Mouse (Mus musculus) intestine, embryonic 15.5 days (tissue): ENCODE measurements around the gene Cuzd1. TPM values are rescaled to one million over a fixed set of nuclear protein-coding genes. Genes with fewer than 3 reads are reported as not detected.

Experiments
- ATAC-seq: fragments of 200-750 bp; cut with Nextera tagmentation; 2 replicates; pipeline ENCODE4 v1.8.0; 2017; ENCODE audit warnings: moderate TSS enrichment, moderate library complexity
- H3K27ac ChIP-seq: fragments of 300-500 bp; sonication (generic); 2 replicates; pipeline ENCODE4 v1.5.1; 2015; ENCODE audit warnings: mild to moderate bottlenecking, inconsistent platforms
- H3K27me3 ChIP-seq: fragments of 300-500 bp; sonication (generic); replicated peaks from 2 replicates; pipeline ENCODE4 v1.6.1; 2015; ENCODE audit warnings: inconsistent platforms
- H3K36me3 ChIP-seq: fragments of 300-500 bp; sonication (generic); 2 replicates; pipeline ENCODE4 v1.6.1; 2015; ENCODE audit warnings: inconsistent platforms
- H3K4me1 ChIP-seq: fragments of 300-500 bp; sonication (generic); replicated peaks from 2 replicates; pipeline ENCODE4 v1.6.1; 2015; ENCODE audit warnings: inconsistent platforms
- H3K4me2 ChIP-seq: fragments of 300-500 bp; sonication (generic); replicated peaks from 2 replicates; pipeline ENCODE4 v1.6.1; 2015; ENCODE audit warnings: mild to moderate bottlenecking, inconsistent platforms
- H3K4me3 ChIP-seq: fragments of 300-500 bp; sonication (generic); replicated peaks from 2 replicates; pipeline ENCODE4 v1.5.1; 2015; ENCODE audit warnings: inconsistent platforms
- H3K9ac ChIP-seq: fragments of 300-500 bp; sonication (generic); 2 replicates; pipeline ENCODE4 v1.6.1; 2015; ENCODE audit warnings: inconsistent platforms
- H3K9me3 ChIP-seq: fragments of 300-500 bp; sonication (generic); 2 replicates; pipeline ENCODE4 v1.6.1; 2016; ENCODE audit warnings: inconsistent platforms
- WGBS: fragments of 180-500 bp; shearing (Covaris S2); methylation state at CpG from one replicate; pipeline ENCODE4 v1.1.7; 2015; 5-methylcytosine and 5-hydroxymethylcytosine counted together
- polyA plus RNA-seq: library from polyadenylated mRNA; unstranded; fragments of >200 nt; fragmentation: Nextera tagmentation; extraction: Ambion mirVana; gene quantifications from 2 replicates; pipeline ENCODE4 v1.2.1, GENCODE M21; 2015

Gene Cuzd1
- polyA plus RNA-seq, 1 experiment from 2014 or later, result 0.26 TPM

- Histone ChIP-seq H3K4me1 (no peaks in the 10 kb centered on the region), H3K4me2 (no peak within 1 kb of the TSS), H3K27ac (no peak within 1 kb of the TSS), H3K4me3 (no peak within 1 kb of the TSS), H3K27me3 (no peaks in the 10 kb centered on the region), H3K9ac (no peak within 1 kb of the TSS), H3K9me3 (no peaks in the 10 kb centered on the region), H3K36me3 (no peaks in the 10 kb centered on the region)
- no peak for ATAC-seq
- 93% methylated on average over 5 of the region's 5 CpGs for WGBS
Measured at GRCm38 (mm10) chr7:131329416-131329815, 7.3 kb upstream of the Cuzd1 start, which contains the start of gene Fam24b. TSS of gene Fam24b (minus strand) at chr7:131329516.

GRCm38 (mm10) chr7:131327054-131327453, 5.0 kb upstream of the Cuzd1 start:
- no peak overlapping the region for H3K4me2 ChIP-seq
- no peaks in the 10 kb centered on the region for H3K9me3 ChIP-seq
- H3K9ac ChIP-seq, result no peak overlapping the region
- 85% methylated on average over 5 of the region's 5 CpGs for WGBS
- H3K4me1 ChIP-seq, result no peaks in the 10 kb centered on the region
- H3K36me3 ChIP-seq, result no peaks in the 10 kb centered on the region
- no peak for ATAC-seq
- no peaks in the 10 kb centered on the region for H3K27me3 ChIP-seq
- no peak overlapping the region for H3K4me3 ChIP-seq
- H3K27ac ChIP-seq, result no peak overlapping the region

DNA sequence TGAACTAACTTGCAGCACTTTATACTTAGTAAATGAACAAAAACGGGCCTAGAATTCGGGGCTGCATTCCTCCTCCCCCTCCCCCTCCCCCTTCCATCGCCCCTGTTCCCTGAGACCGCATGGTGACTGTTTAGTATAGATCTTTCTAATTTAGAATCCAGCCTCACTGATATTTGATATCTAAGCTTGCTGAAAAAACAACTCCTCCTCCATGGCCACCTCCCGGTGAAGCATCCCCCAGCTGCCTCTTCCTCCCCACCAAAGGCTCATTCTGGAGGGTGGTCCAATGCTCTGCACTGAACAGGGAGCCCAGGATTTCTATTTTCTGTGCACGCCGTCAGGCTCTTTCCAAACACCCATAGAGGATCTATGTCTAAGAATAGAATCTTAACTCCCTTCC, 3.8 kb downstream of the Cuzd1 start:
- H3K27me3 ChIP-seq, result no peaks in the 10 kb centered on the region
- no peak overlapping the region for H3K4me2 ChIP-seq
- 83% methylated on average over 5 of the region's 7 CpGs for WGBS
- H3K27ac ChIP-seq, result no peak overlapping the region
- no peaks in the 10 kb centered on the region for H3K4me1 ChIP-seq
- H3K9me3 ChIP-seq, result no peaks in the 10 kb centered on the region
- H3K9ac ChIP-seq, result no peak overlapping the region
- no peaks in the 10 kb centered on the region for H3K36me3 ChIP-seq
- no peak overlapping the region for H3K4me3 ChIP-seq
- ATAC-seq, result no peak

GRCm38 (mm10) chr7:131317587-131317986, 4.5 kb downstream of the Cuzd1 start:
- no peak for ATAC-seq

GRCm38 (mm10) chr7:131314493-131314892, 7.6 kb downstream of the Cuzd1 start:
- Histone ChIP-seq H3K27me3 (no peaks in the 10 kb centered on the region), H3K4me1 (no peaks in the 10 kb centered on the region), H3K36me3 (no peaks in the 10 kb centered on the region), H3K27ac (no peak overlapping the region), H3K9ac (no peak overlapping the region), H3K4me2 (no peak overlapping the region), H3K9me3 (no peaks in the 10 kb centered on the region), H3K4me3 (no peak overlapping the region)
- ATAC-seq, result no peak
- 74% methylated on average over 7 of the region's 7 CpGs for WGBS

More at GRCm38 (mm10) chr7:131317587-131317986, 4.5 kb downstream of the Cuzd1 start:
- H3K27me3 ChIP-seq, result no peaks in the 10 kb centered on the region
- H3K4me3 ChIP-seq, result no peak overlapping the region
- H3K9ac ChIP-seq, result no peak overlapping the region
- 63% methylated on average over 12 of the region's 12 CpGs for WGBS
- H3K27ac ChIP-seq, result no peak overlapping the region
- H3K4me1 ChIP-seq, result no peaks in the 10 kb centered on the region
- no peak overlapping the region for H3K4me2 ChIP-seq
- no peaks in the 10 kb centered on the region for H3K9me3 ChIP-seq
- no peaks in the 10 kb centered on the region for H3K36me3 ChIP-seq

DNA sequence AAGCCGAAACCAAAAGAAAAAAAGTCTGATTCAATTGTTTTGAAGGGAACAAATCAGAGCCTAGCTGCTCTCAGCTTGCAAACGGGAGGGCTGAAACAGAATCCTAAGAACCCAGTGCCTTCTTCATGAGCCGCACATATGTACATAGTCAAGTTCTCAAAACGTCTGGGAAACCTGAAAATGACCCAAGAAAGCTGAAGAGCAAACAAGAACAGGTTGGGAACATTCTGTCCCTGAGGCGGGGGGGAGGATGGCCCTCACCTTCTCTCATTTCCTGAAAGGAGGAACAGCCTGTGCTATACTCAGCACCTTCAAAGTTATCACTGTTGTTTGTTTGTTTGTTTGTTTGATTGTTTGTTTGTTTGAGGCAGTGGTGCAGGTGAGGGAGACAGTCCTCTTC, 15.4 kb downstream of the Cuzd1 start:
- no peaks in the 10 kb centered on the region for H3K36me3 ChIP-seq
- no peak overlapping the region for H3K4me3 ChIP-seq
- 75% methylated on average over 5 of the region's 5 CpGs for WGBS
- H3K9ac ChIP-seq, result no peak overlapping the region
- ATAC-seq, result no peak
- H3K4me1 ChIP-seq, result no peaks in the 10 kb centered on the region
- H3K27ac ChIP-seq, result no peak overlapping the region
- H3K4me2 ChIP-seq, result no peak overlapping the region
- H3K9me3 ChIP-seq, result no peaks in the 10 kb centered on the region
- no peaks in the 10 kb centered on the region for H3K27me3 ChIP-seq

GRCm38 (mm10) chr7:131303340-131303739, 18.8 kb downstream of the Cuzd1 start:
- Histone ChIP-seq H3K27ac (no peak overlapping the region), H3K9ac (no peak overlapping the region), H3K4me1 (no peaks in the 10 kb centered on the region), H3K9me3 (no peaks in the 10 kb centered on the region), H3K36me3 (no peaks in the 10 kb centered on the region), H3K4me3 (no peak overlapping the region), H3K27me3 (no peaks in the 10 kb centered on the region), H3K4me2 (no peak overlapping the region)
- no peak for ATAC-seq
- 63% methylated on average over 8 of the region's 8 CpGs for WGBS

- H3K4me1 ChIP-seq, result no peaks in the 10 kb centered on the region
- ATAC-seq, result no peak
Measured at GRCm38 (mm10) chr7:131297151-131297550, 24.9 kb downstream of the Cuzd1 start.

DNA sequence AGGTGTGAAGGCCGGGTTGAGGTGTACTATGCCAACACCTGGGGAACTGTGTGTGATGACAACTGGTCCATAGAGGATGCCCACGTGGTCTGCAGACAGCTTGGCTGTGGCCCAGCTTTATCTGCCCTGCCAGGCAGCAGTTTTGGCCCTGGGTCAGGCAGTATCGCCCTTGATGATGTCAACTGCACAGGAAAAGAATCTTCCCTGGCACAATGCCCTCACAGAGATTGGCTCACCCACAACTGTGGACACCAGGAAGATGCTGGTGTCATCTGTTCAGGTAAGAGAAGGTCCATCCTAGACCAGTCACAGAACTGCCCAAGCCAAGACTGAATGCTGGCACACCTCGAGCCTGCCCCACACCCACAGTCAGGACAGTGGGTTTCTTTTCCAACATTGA, 56.2 kb downstream of the Cuzd1 start:
- ATAC-seq, result no peak
- Histone ChIP-seq H3K9ac (no peak overlapping the region), H3K4me1 (no peaks in the 10 kb centered on the region), H3K36me3 (no peaks in the 10 kb centered on the region), H3K27ac (no peak overlapping the region), H3K4me3 (no peak overlapping the region), H3K9me3 (no peaks in the 10 kb centered on the region), H3K27me3 (no peaks in the 10 kb centered on the region), H3K4me2 (no peak overlapping the region)
- 72% methylated on average over 4 of the region's 4 CpGs for WGBS

More at GRCm38 (mm10) chr7:131297151-131297550, 24.9 kb downstream of the Cuzd1 start:
- Histone ChIP-seq H3K27ac (no peak overlapping the region), H3K36me3 (no peaks in the 10 kb centered on the region), H3K9me3 (no peaks in the 10 kb centered on the region), H3K27me3 (no peaks in the 10 kb centered on the region), H3K9ac (no peak overlapping the region), H3K4me2 (no peak overlapping the region), H3K4me3 (no peak overlapping the region)
- WGBS, result 62% methylated on average over 8 of the region's 8 CpGs

GRCm38 (mm10) chr7:131264251-131264650, 57.8 kb downstream of the Cuzd1 start:
- Histone ChIP-seq H3K4me1 (no peaks in the 10 kb centered on the region), H3K9me3 (no peaks in the 10 kb centered on the region), H3K9ac (no peak overlapping the region), H3K36me3 (no peaks in the 10 kb centered on the region), H3K4me3 (no peak overlapping the region), H3K4me2 (no peak overlapping the region), H3K27ac (no peak overlapping the region), H3K27me3 (no peaks in the 10 kb centered on the region)
- ATAC-seq, result no peak
- WGBS, result 91% methylated on average over 4 of the region's 4 CpGs

GRCm38 (mm10) chr7:131260946-131261345, 61.1 kb downstream of the Cuzd1 start:
- Histone ChIP-seq H3K4me1 (no peaks in the 10 kb centered on the region), H3K36me3 (no peaks in the 10 kb centered on the region), H3K27ac (no peak overlapping the region), H3K9me3 (no peaks in the 10 kb centered on the region), H3K4me3 (no peak overlapping the region), H3K4me2 (no peak overlapping the region), H3K9ac (no peak overlapping the region), H3K27me3 (no peaks in the 10 kb centered on the region)
- ATAC-seq, result no peak
- WGBS, result 47% methylated on average over 6 of the region's 6 CpGs
